Mouse (Mus musculus): ENCODE measurements around the gene Hist1h4h. TPM values are rescaled to one million over a fixed set of nuclear protein-coding genes. Genes with fewer than 3 reads are reported as not detected.

The Hist1h4h gene
- polyA plus RNA-seq, 1 experiment from 2014 or later = 3.3 TPM

GRCm38 (mm10) chr13:23497656-23498321 lies 33.1 kb upstream of the Hist1h4h start:
- H3K36me3 ChIP-seq (ENCODE audit: control insufficient read depth, insufficient read depth, low read length) = no peaks in the 10 kb centered on the region
- peak overlapping the region; percentile 50 for H3K4me3 ChIP-seq (ENCODE audit: low read depth, low read length)
- H3K27me3 ChIP-seq (replicated peaks; ENCODE audit: control insufficient read depth, insufficient read depth, low read length) = no peaks in the 10 kb centered on the region
- peak overlapping the region; percentile 86 for H3K4me2 ChIP-seq
- H3K9ac ChIP-seq (ENCODE audit: low read depth, low read length) = no peak overlapping the region
- DNase-seq (ENCODE audit: low spot score) (peak; percentile 81), ATAC-seq (replicated peaks; ENCODE audit: low FRiP score) (peak; percentile 60)
- H3K9me3 ChIP-seq (ENCODE audit: control insufficient read depth, low read length) = no peaks in the 10 kb centered on the region
- WGBS = under 1% methylated on average over 19 of the region's 19 CpGs
- no peak overlapping the region for H3K27ac ChIP-seq (ENCODE audit: low read depth, low read length)
- H3K4me1 ChIP-seq (replicated peaks; ENCODE audit: control insufficient read depth, insufficient read depth, low read length) = peaks cover 25% of the 10 kb centered on the region

GRCm38 (mm10) chr13:23498653-23499052 lies 32.2 kb upstream of the Hist1h4h start:
- WGBS = 11% methylated on average over 10 of the region's 10 CpGs
- no peaks in the 10 kb centered on the region for H3K9me3 ChIP-seq (ENCODE audit: control insufficient read depth, low read length)
- peak overlapping the region; percentile 86 for H3K4me2 ChIP-seq
- H3K36me3 ChIP-seq (ENCODE audit: control insufficient read depth, insufficient read depth, low read length) = no peaks in the 10 kb centered on the region
- peak overlapping the region; percentile 37 for H3K9ac ChIP-seq (ENCODE audit: low read depth, low read length)
- H3K4me1 ChIP-seq (replicated peaks; ENCODE audit: control insufficient read depth, insufficient read depth, low read length) = peaks cover 28% of the 10 kb centered on the region
- ATAC-seq (replicated peaks; ENCODE audit: low FRiP score) (no peak), DNase-seq (ENCODE audit: low spot score) (peak; percentile 48)
- peak overlapping the region; percentile 50 for H3K4me3 ChIP-seq (ENCODE audit: low read depth, low read length)
- H3K27ac ChIP-seq (ENCODE audit: low read depth, low read length) = peak overlapping the region; percentile 16; the same call in 1 of the 2 replicates
- H3K27me3 ChIP-seq (replicated peaks; ENCODE audit: control insufficient read depth, insufficient read depth, low read length) = no peaks in the 10 kb centered on the region

GRCm38 (mm10) chr13:23499943-23500342 lies 30.9 kb upstream of the Hist1h4h start:
- H3K4me1 ChIP-seq (replicated peaks; ENCODE audit: control insufficient read depth, insufficient read depth, low read length) = peaks cover 36% of the 10 kb centered on the region
- H3K4me3 ChIP-seq (ENCODE audit: low read depth, low read length) = peak overlapping the region; percentile 50
- DNase-seq (ENCODE audit: low spot score) (no peak), ATAC-seq (replicated peaks; ENCODE audit: low FRiP score) (peak; percentile 59)
- H3K36me3 ChIP-seq (ENCODE audit: control insufficient read depth, insufficient read depth, low read length) = no peaks in the 10 kb centered on the region
- no peaks in the 10 kb centered on the region for H3K27me3 ChIP-seq (replicated peaks; ENCODE audit: control insufficient read depth, insufficient read depth, low read length)
- H3K27ac ChIP-seq (ENCODE audit: low read depth, low read length) = no peak overlapping the region
- H3K9me3 ChIP-seq (ENCODE audit: control insufficient read depth, low read length) = no peaks in the 10 kb centered on the region
- H3K9ac ChIP-seq (ENCODE audit: low read depth, low read length) = no peak overlapping the region
- peak overlapping the region; percentile 86 for H3K4me2 ChIP-seq
- WGBS = 3% methylated on average over 7 of the region's 7 CpGs

GRCm38 (mm10) chr13:23500424-23501200 lies 30.2 kb upstream of the Hist1h4h start:
- Histone ChIP-seq H3K4me1 (replicated peaks; ENCODE audit: control insufficient read depth, insufficient read depth, low read length) (peaks cover 43% of the 10 kb centered on the region), H3K4me2 (peak overlapping the region; percentile 87), H3K9me3 (ENCODE audit: control insufficient read depth, low read length) (no peaks in the 10 kb centered on the region), H3K4me3 (ENCODE audit: low read depth, low read length) (peak overlapping the region; percentile 50), H3K27ac (ENCODE audit: low read depth, low read length) (no peak overlapping the region), H3K9ac (ENCODE audit: low read depth, low read length) (no peak overlapping the region), H3K27me3 (replicated peaks; ENCODE audit: control insufficient read depth, insufficient read depth, low read length) (no peaks in the 10 kb centered on the region), H3K36me3 (ENCODE audit: control insufficient read depth, insufficient read depth, low read length) (no peaks in the 10 kb centered on the region)
- under 1% methylated on average over 17 of the region's 17 CpGs for WGBS
- peak; percentile 82 for ATAC-seq (replicated peaks; ENCODE audit: low FRiP score)
- DNase-seq (ENCODE audit: low spot score) = peak; percentile 84

GRCm38 (mm10) chr13:23501511-23501910 lies 29.3 kb upstream of the Hist1h4h start:
- Histone ChIP-seq H3K9ac (ENCODE audit: low read depth, low read length) (peak overlapping the region; percentile 56), H3K9me3 (ENCODE audit: control insufficient read depth, low read length) (no peaks in the 10 kb centered on the region), H3K4me2 (peak overlapping the region; percentile 87), H3K27ac (ENCODE audit: low read depth, low read length) (no peak overlapping the region; the same call in 1 of the 2 replicates), H3K27me3 (replicated peaks; ENCODE audit: control insufficient read depth, insufficient read depth, low read length) (no peaks in the 10 kb centered on the region), H3K4me3 (ENCODE audit: low read depth, low read length) (peak overlapping the region; percentile 47), H3K4me1 (replicated peaks; ENCODE audit: control insufficient read depth, insufficient read depth, low read length) (peaks cover 45% of the 10 kb centered on the region), H3K36me3 (ENCODE audit: control insufficient read depth, insufficient read depth, low read length) (no peaks in the 10 kb centered on the region)
- ATAC-seq (replicated peaks; ENCODE audit: low FRiP score) (no peak), DNase-seq (ENCODE audit: low spot score) (no peak)
- WGBS = 18% methylated on average over 5 of the region's 5 CpGs

GRCm38 (mm10) chr13:23502031-23502567 lies 28.8 kb upstream of the Hist1h4h start:
- peaks cover 48% of the 10 kb centered on the region for H3K4me1 ChIP-seq (replicated peaks; ENCODE audit: control insufficient read depth, insufficient read depth, low read length)
- no peak overlapping the region for H3K27ac ChIP-seq (ENCODE audit: low read depth, low read length)
- peak overlapping the region; percentile 87 for H3K4me2 ChIP-seq
- 28% methylated on average over 9 of the region's 9 CpGs for WGBS
- no peaks in the 10 kb centered on the region for H3K9me3 ChIP-seq (ENCODE audit: control insufficient read depth, low read length)
- H3K4me3 ChIP-seq (ENCODE audit: low read depth, low read length) = peak overlapping the region; percentile 47
- no peaks in the 10 kb centered on the region for H3K27me3 ChIP-seq (replicated peaks; ENCODE audit: control insufficient read depth, insufficient read depth, low read length)
- DNase-seq (ENCODE audit: low spot score) = no peak
- H3K36me3 ChIP-seq (ENCODE audit: control insufficient read depth, insufficient read depth, low read length) = no peaks in the 10 kb centered on the region
- ATAC-seq (replicated peaks; ENCODE audit: low FRiP score) = no peak
- peak overlapping the region; percentile 56 for H3K9ac ChIP-seq (ENCODE audit: low read depth, low read length)

- H3K27me3 ChIP-seq (replicated peaks; ENCODE audit: control insufficient read depth, insufficient read depth, low read length) = no peaks in the 10 kb centered on the region
- H3K4me3 ChIP-seq (ENCODE audit: low read depth, low read length) = no peak overlapping the region
- no peaks in the 10 kb centered on the region for H3K9me3 ChIP-seq (ENCODE audit: control insufficient read depth, low read length)
- WGBS = 57% methylated on average over 4 of the region's 4 CpGs
- DNase-seq (ENCODE audit: low spot score) (no peak), ATAC-seq (replicated peaks; ENCODE audit: low FRiP score) (no peak)
- H3K27ac ChIP-seq (ENCODE audit: low read depth, low read length) = no peak overlapping the region
- H3K9ac ChIP-seq (ENCODE audit: low read depth, low read length) = no peak overlapping the region
- H3K36me3 ChIP-seq (ENCODE audit: control insufficient read depth, insufficient read depth, low read length) = no peaks in the 10 kb centered on the region
- H3K4me2 ChIP-seq = no peak overlapping the region
- H3K4me1 ChIP-seq (replicated peaks; ENCODE audit: control insufficient read depth, insufficient read depth, low read length) = peaks cover 48% of the 10 kb centered on the region
These were observed 27.9 kb upstream of the Hist1h4h start for GRCm38 (mm10) chr13:23502916-23503315.

GRCm38 (mm10) chr13:23503797-23504196 lies 27.1 kb upstream of the Hist1h4h start:
- ATAC-seq (replicated peaks; ENCODE audit: low FRiP score) (no peak), DNase-seq (ENCODE audit: low spot score) (peak; percentile 71)
- H3K4me3 ChIP-seq (ENCODE audit: low read depth, low read length) = peak overlapping the region; percentile 8; the same call in 1 of the 2 replicates
- no peak overlapping the region for H3K27ac ChIP-seq (ENCODE audit: low read depth, low read length)
- peaks cover 45% of the 10 kb centered on the region for H3K4me1 ChIP-seq (replicated peaks; ENCODE audit: control insufficient read depth, insufficient read depth, low read length)
- H3K36me3 ChIP-seq (ENCODE audit: control insufficient read depth, insufficient read depth, low read length) = no peaks in the 10 kb centered on the region
- H3K9ac ChIP-seq (ENCODE audit: low read depth, low read length) = no peak overlapping the region
- H3K4me2 ChIP-seq = peak overlapping the region; percentile 57
- H3K27me3 ChIP-seq (replicated peaks; ENCODE audit: control insufficient read depth, insufficient read depth, low read length) = no peaks in the 10 kb centered on the region
- WGBS = 1% methylated on average over 9 of the region's 9 CpGs
- no peaks in the 10 kb centered on the region for H3K9me3 ChIP-seq (ENCODE audit: control insufficient read depth, low read length)

All from liver, embryonic 11.5 days (tissue).